Mouse (Mus musculus) hindbrain, embryonic 14.5 days (tissue): Measurements from ENCODE around the gene Sms. TPM values are rescaled to one million over a fixed set of nuclear protein-coding genes. Genes with fewer than 3 reads are reported as not detected.
A peak's percentile ranks its signal among the peaks of the same experiment; 100 is the strongest.

Source experiments
- ATAC-seq: fragments of 200-750 bp; cut with Nextera tagmentation; 2 replicates; pipeline ENCODE4 v1.8.0; 2017; ENCODE audit warnings: moderate number of reproducible peaks, mild to moderate bottlenecking, moderate TSS enrichment, moderate library complexity; ENCODE audit not compliant: low FRiP score
- DNase-seq: peaks from one replicate; pipeline ENCODE4 v3.0.0-alpha.2; 2015; ENCODE audit warnings: low spot score
- H3K27ac ChIP-seq: fragments of 300-500 bp; sonication (generic); 2 replicates; pipeline ENCODE4 v1.5.1; 2014; ENCODE audit warnings: mild to moderate bottlenecking, moderate library complexity
- H3K27me3 ChIP-seq: fragments of 300-500 bp; sonication (generic); 2 replicates; pipeline ENCODE4 v1.6.1; 2014; ENCODE audit warnings: mild to moderate bottlenecking, low read length, mixed read lengths; ENCODE audit not compliant: control insufficient read depth, insufficient read depth
- H3K36me3 ChIP-seq: fragments of 300-500 bp; sonication (generic); replicated peaks from 2 replicates; pipeline ENCODE4 v1.6.1; 2014; ENCODE audit not compliant: control insufficient read depth, insufficient read depth
- H3K4me1 ChIP-seq: fragments of 300-500 bp; sonication (generic); replicated peaks from 2 replicates; pipeline ENCODE4 v1.6.1; 2014; ENCODE audit warnings: antibody characterized with exemption, low read length, mixed read lengths; ENCODE audit not compliant: control insufficient read depth, insufficient read depth
- H3K4me2 ChIP-seq: fragments of 300-500 bp; sonication (generic); replicated peaks from 2 replicates; pipeline ENCODE4 v1.6.1; 2014; ENCODE audit warnings: mild to moderate bottlenecking, moderate library complexity
- H3K4me3 ChIP-seq: fragments of 300-500 bp; sonication (generic); replicated peaks from 2 replicates; pipeline ENCODE4 v1.5.1; 2014; ENCODE audit warnings: mild to moderate bottlenecking, low read length
- H3K9ac ChIP-seq: fragments of 300-500 bp; sonication (generic); 2 replicates; pipeline ENCODE4 v1.6.1; 2014
- H3K9me3 ChIP-seq: fragments of 300-500 bp; sonication (generic); 2 replicates; pipeline ENCODE4 v1.6.1; 2016; ENCODE audit warnings: low read length; ENCODE audit not compliant: control insufficient read depth
- WGBS: fragments of 180-500 bp; shearing (Covaris S2); extraction: QIAGEN DNeasy Blood & Tissue Kit; methylation state at CpG from one replicate; pipeline ENCODE4 v1.1.7; 2014; 5-methylcytosine and 5-hydroxymethylcytosine counted together
- polyA plus RNA-seq: library from polyadenylated mRNA; unstranded; fragments of >200 nt; fragmentation: Nextera tagmentation; extraction: Ambion mirVana; gene quantifications from 2 replicates; pipeline ENCODE4 v1.2.1, GENCODE M21; 2014

Gene Sms
- polyA plus RNA-seq, 1 experiment from 2014 or later: 149 TPM

- Histone ChIP-seq H3K27ac (no peak overlapping the region), H3K4me1 (peaks cover 6% of the 10 kb centered on the region; the same call in 1 of the 2 replicates), H3K9ac (peak overlapping the region; percentile 85), H3K36me3 (no peaks in the 10 kb centered on the region), H3K9me3 (no peaks in the 10 kb centered on the region), H3K27me3 (no peaks in the 10 kb centered on the region), H3K4me3 (peak overlapping the region; percentile 63), H3K4me2 (peak overlapping the region; percentile 50)
- DNase-seq (no peak), ATAC-seq (no peak)
- 18% methylated on average over 9 of the region's 9 CpGs for WGBS
Observed at GRCm38 (mm10) chrX:157489871-157490721, 2.0 kb downstream of the Sms start.

- H3K27ac ChIP-seq: no peak overlapping the region
- H3K9ac ChIP-seq: no peak overlapping the region
- H3K4me2 ChIP-seq: no peak overlapping the region
- ATAC-seq (no peak), DNase-seq (no peak)
- WGBS: 71% methylated on average over 3 of the region's 3 CpGs
- peaks cover 6% of the 10 kb centered on the region; the same call in 1 of the 2 replicates for H3K4me1 ChIP-seq
- H3K4me3 ChIP-seq: no peak overlapping the region
- no peaks in the 10 kb centered on the region for H3K27me3 ChIP-seq
- no peaks in the 10 kb centered on the region for H3K36me3 ChIP-seq
- H3K9me3 ChIP-seq: no peaks in the 10 kb centered on the region
Observed at GRCm38 (mm10) chrX:157488831-157489230, 3.3 kb downstream of the Sms start.

GRCm38 (mm10) chrX:157486765-157487164 is 5.3 kb downstream of the Sms start:
- H3K4me2 ChIP-seq: no peak overlapping the region
- no peak overlapping the region for H3K27ac ChIP-seq
- ATAC-seq: no peak
- no peak overlapping the region for H3K4me3 ChIP-seq
- peaks cover 6% of the 10 kb centered on the region; the same call in 1 of the 2 replicates for H3K4me1 ChIP-seq
- no peaks in the 10 kb centered on the region for H3K27me3 ChIP-seq
- H3K9me3 ChIP-seq: no peaks in the 10 kb centered on the region
- no peak overlapping the region for H3K9ac ChIP-seq
- WGBS: 49% methylated on average over 2 of the region's 2 CpGs
- DNase-seq: no peak
- no peaks in the 10 kb centered on the region for H3K36me3 ChIP-seq

- Histone ChIP-seq H3K36me3 (no peaks in the 10 kb centered on the region), H3K4me1 (no peaks in the 10 kb centered on the region), H3K9me3 (no peaks in the 10 kb centered on the region), H3K27me3 (no peaks in the 10 kb centered on the region), H3K9ac (no peak overlapping the region), H3K4me3 (no peak overlapping the region), H3K27ac (no peak overlapping the region), H3K4me2 (no peak overlapping the region)
- DNase-seq (no peak), ATAC-seq (no peak)
- WGBS: 80% methylated on average over 2 of the region's 2 CpGs
Observed at GRCm38 (mm10) chrX:157482842-157483241, 9.2 kb downstream of the Sms start.

GRCm38 (mm10) chrX:157481860-157482259 is 10.2 kb downstream of the Sms start:
- ATAC-seq (no peak), DNase-seq (no peak)
- 74% methylated on average over 2 of the region's 2 CpGs for WGBS

GRCm38 (mm10) chrX:157477328-157477727 is 14.8 kb downstream of the Sms start:
- Histone ChIP-seq H3K9me3 (no peaks in the 10 kb centered on the region), H3K4me3 (no peak overlapping the region), H3K27ac (no peak overlapping the region), H3K36me3 (no peaks in the 10 kb centered on the region), H3K9ac (no peak overlapping the region), H3K27me3 (no peaks in the 10 kb centered on the region), H3K4me2 (no peak overlapping the region), H3K4me1 (no peaks in the 10 kb centered on the region)
- DNase-seq (no peak), ATAC-seq (no peak)
- WGBS: 56% methylated on average over 3 of the region's 3 CpGs

More at GRCm38 (mm10) chrX:157481860-157482259, 10.2 kb downstream of the Sms start:
- Histone ChIP-seq H3K4me1 (no peaks in the 10 kb centered on the region), H3K9me3 (no peaks in the 10 kb centered on the region), H3K9ac (no peak overlapping the region), H3K27me3 (no peaks in the 10 kb centered on the region), H3K4me3 (no peak overlapping the region), H3K27ac (no peak overlapping the region), H3K4me2 (no peak overlapping the region), H3K36me3 (no peaks in the 10 kb centered on the region)

GRCm38 (mm10) chrX:157476153-157476810 is 15.8 kb downstream of the Sms start:
- H3K4me2 ChIP-seq: no peak overlapping the region
- H3K9ac ChIP-seq: no peak overlapping the region
- 90% methylated on average over 4 of the region's 4 CpGs for WGBS
- no peak overlapping the region for H3K27ac ChIP-seq
- H3K36me3 ChIP-seq: no peaks in the 10 kb centered on the region
- no peaks in the 10 kb centered on the region for H3K4me1 ChIP-seq
- no peak for DNase-seq
- H3K4me3 ChIP-seq: no peak overlapping the region
- H3K9me3 ChIP-seq: no peaks in the 10 kb centered on the region
- no peaks in the 10 kb centered on the region for H3K27me3 ChIP-seq
- ATAC-seq: no peak

GRCm38 (mm10) chrX:157471711-157472660 is 20.1 kb downstream of the Sms start:
- H3K9me3 ChIP-seq: no peaks in the 10 kb centered on the region

GRCm38 (mm10) chrX:157468795-157469194 is 23.3 kb downstream of the Sms start:
- Histone ChIP-seq H3K4me2 (no peak overlapping the region), H3K36me3 (0 out of 2 replicates have a peak, but pooled peaks cover 6% of the 10 kb centered on the region), H3K4me3 (no peak overlapping the region), H3K4me1 (no peaks in the 10 kb centered on the region), H3K9ac (no peak overlapping the region), H3K27ac (no peak overlapping the region), H3K9me3 (no peaks in the 10 kb centered on the region), H3K27me3 (no peaks in the 10 kb centered on the region)
- DNase-seq (no peak), ATAC-seq (no peak)
- WGBS: 95% methylated on average over 3 of the region's 3 CpGs

More at GRCm38 (mm10) chrX:157471711-157472660, 20.1 kb downstream of the Sms start:
- H3K36me3 ChIP-seq: no peaks in the 10 kb centered on the region
- no peaks in the 10 kb centered on the region for H3K4me1 ChIP-seq
- H3K4me2 ChIP-seq: no peak overlapping the region
- no peak overlapping the region for H3K27ac ChIP-seq
- DNase-seq: no peak
- no peaks in the 10 kb centered on the region for H3K27me3 ChIP-seq
- no peak for ATAC-seq
- H3K4me3 ChIP-seq: no peak overlapping the region
- no peak overlapping the region for H3K9ac ChIP-seq
- 84% methylated on average over 8 of the region's 8 CpGs for WGBS
